Mouse (Mus musculus) lung, embryonic 14.5 days (tissue): Measurements from ENCODE around the gene Adck2. TPM values are rescaled to one million over a fixed set of nuclear protein-coding genes. Genes with fewer than 3 reads are reported as not detected.
A peak's percentile ranks its signal among the peaks of the same experiment; 100 is the strongest.

ENCODE experiments used
- ATAC-seq: fragments of 200-750 bp; cut with Nextera tagmentation; 2 replicates; pipeline ENCODE4 v1.8.0; 2017; ENCODE audit warnings: mild to moderate bottlenecking, moderate TSS enrichment, moderate library complexity; ENCODE audit not compliant: insufficient read depth
- DNase-seq: peaks from one replicate; pipeline ENCODE4 v3.0.0-alpha.2; 2015
- H3K27ac ChIP-seq: fragments of 300-500 bp; sonication (generic); 2 replicates; pipeline ENCODE4 v1.5.1; 2014; ENCODE audit warnings: low read depth, mild to moderate bottlenecking, moderate library complexity
- H3K27me3 ChIP-seq: fragments of 300-500 bp; sonication (generic); 2 replicates; pipeline ENCODE4 v1.6.1; 2014; ENCODE audit warnings: low read length, control low read depth; ENCODE audit not compliant: insufficient read depth
- H3K36me3 ChIP-seq: fragments of 300-500 bp; sonication (generic); 2 replicates; pipeline ENCODE4 v1.6.1; 2014; ENCODE audit warnings: control low read depth; ENCODE audit not compliant: insufficient read depth
- H3K4me1 ChIP-seq: fragments of 300-500 bp; sonication (generic); 2 replicates; pipeline ENCODE4 v1.6.1; 2014; ENCODE audit warnings: antibody characterized with exemption, control low read depth; ENCODE audit not compliant: insufficient read depth
- H3K4me2 ChIP-seq: fragments of 300-500 bp; sonication (generic); 2 replicates; pipeline ENCODE4 v1.6.1; 2014; ENCODE audit warnings: mild to moderate bottlenecking
- H3K4me3 ChIP-seq: fragments of 300-500 bp; sonication (generic); 2 replicates; pipeline ENCODE4 v1.5.1; 2014; ENCODE audit warnings: low read depth, low read length
- H3K9ac ChIP-seq: fragments of 300-500 bp; sonication (generic); 2 replicates; pipeline ENCODE4 v1.6.1; 2014
- H3K9me3 ChIP-seq: fragments of 300-500 bp; sonication (generic); 2 replicates; pipeline ENCODE4 v1.6.1; 2016; ENCODE audit warnings: low read depth, low read length, control low read depth
- CTCF ChIP-seq: IDR thresholded peaks from 2 replicates; pipeline ENCODE4 v1.5.1; 2016; ENCODE audit warnings: antibody characterized with exemption, low read depth
- whole genome bisulfite sequencing: fragments of 180-500 bp; shearing (Covaris S2); extraction: QIAGEN DNeasy Blood & Tissue Kit; methylation state at CpG from one replicate; pipeline ENCODE4 v1.1.7; 2014; 5-methylcytosine and 5-hydroxymethylcytosine counted together
- polyA plus RNA-seq: library from polyadenylated mRNA; unstranded; fragments of >200 nt; fragmentation: Nextera tagmentation; extraction: Ambion mirVana; gene quantifications from 2 replicates; pipeline ENCODE4 v1.2.1, GENCODE M21; 2014

Gene Adck2
- polyA plus RNA-seq = 21.8 and 22.1 TPM in 2 replicates

- Histone ChIP-seq H3K36me3 (peaks cover 8% of the 10 kb centered on the region), H3K27me3 (no peaks in the 10 kb centered on the region), H3K4me3 (peak within 1 kb of the TSS; percentile 74), H3K9ac (peak within 1 kb of the TSS; percentile 72), H3K4me1 (0 out of 2 replicates have a peak, but pooled peaks cover 4% of the 10 kb centered on the region), H3K9me3 (no peaks in the 10 kb centered on the region), H3K4me2 (peak within 1 kb of the TSS; percentile 71), H3K27ac (peak within 1 kb of the TSS; percentile 90)
- ATAC-seq = peak; percentile 98
- WGBS = under 1% methylated on average over 49 of the region's 49 CpGs
- peak; percentile 90 for DNase-seq
- TF ChIP-seq CTCF = peak; percentile 67
These were observed at the start of gene Adck2 for GRCm38 (mm10) chr6:39573791-39574554. Gene Adck2 (plus strand): TSS chr6:39573873.

GRCm38 (mm10) chr6:39526797-39527196, 46.9 kb upstream of the Adck2 start:
- H3K27ac ChIP-seq = no peak overlapping the region
- H3K36me3 ChIP-seq = peaks cover 18% of the 10 kb centered on the region
- DNase-seq (no peak), ATAC-seq (no peak)
- WGBS = 64% methylated on average over 9 of the region's 10 CpGs
- TF ChIP-seq CTCF = no peak
- H3K4me2 ChIP-seq = no peak overlapping the region
- no peaks in the 10 kb centered on the region for H3K27me3 ChIP-seq
- H3K9ac ChIP-seq = no peak overlapping the region
- no peak overlapping the region for H3K4me3 ChIP-seq
- no peaks in the 10 kb centered on the region for H3K9me3 ChIP-seq
- peaks cover 12% of the 10 kb centered on the region for H3K4me1 ChIP-seq

- DNase-seq = no peak
- no peaks in the 10 kb centered on the region for H3K9me3 ChIP-seq
- no peak overlapping the region for H3K9ac ChIP-seq
- no peak for TF ChIP-seq CTCF
- WGBS = 78% methylated on average over 7 of the region's 7 CpGs
- H3K27ac ChIP-seq = no peak overlapping the region
- no peak overlapping the region for H3K4me3 ChIP-seq
- H3K4me1 ChIP-seq = peaks cover 12% of the 10 kb centered on the region
- no peak for ATAC-seq
- H3K4me2 ChIP-seq = no peak overlapping the region
- peaks cover 13% of the 10 kb centered on the region for H3K36me3 ChIP-seq
- H3K27me3 ChIP-seq = no peaks in the 10 kb centered on the region
These were observed 46.3 kb upstream of the Adck2 start for GRCm38 (mm10) chr6:39527337-39527784.

GRCm38 (mm10) chr6:39527811-39528210, 45.9 kb upstream of the Adck2 start:
- no peaks in the 10 kb centered on the region for H3K27me3 ChIP-seq
- DNase-seq (no peak), ATAC-seq (no peak)
- no peaks in the 10 kb centered on the region for H3K9me3 ChIP-seq
- H3K27ac ChIP-seq = 0 out of 2 replicates have a peak overlapping the region, but pooled peaks have one; percentile 74
- H3K4me2 ChIP-seq = no peak overlapping the region
- H3K4me3 ChIP-seq = no peak overlapping the region
- WGBS = 61% methylated on average over 4 of the region's 4 CpGs
- peaks cover 8% of the 10 kb centered on the region for H3K36me3 ChIP-seq
- no peak for TF ChIP-seq CTCF
- H3K9ac ChIP-seq = no peak overlapping the region
- H3K4me1 ChIP-seq = peaks cover 12% of the 10 kb centered on the region

- WGBS = 27% methylated on average over 12 of the region's 12 CpGs
- no peak for TF ChIP-seq CTCF
- Histone ChIP-seq H3K4me3 (no peak overlapping the region), H3K4me1 (peaks cover 12% of the 10 kb centered on the region), H3K9me3 (no peaks in the 10 kb centered on the region), H3K36me3 (no peaks in the 10 kb centered on the region), H3K27ac (peak overlapping the region; percentile 74), H3K4me2 (peak overlapping the region; percentile 27), H3K27me3 (no peaks in the 10 kb centered on the region), H3K9ac (no peak overlapping the region)
- peak; percentile 95 for ATAC-seq
- DNase-seq = peak; percentile 81
These were observed 44.8 kb upstream of the Adck2 start for GRCm38 (mm10) chr6:39528671-39529535.

GRCm38 (mm10) chr6:39534944-39535343, 38.7 kb upstream of the Adck2 start:
- ATAC-seq = no peak
- no peaks in the 10 kb centered on the region for H3K27me3 ChIP-seq
- no peak overlapping the region for H3K4me3 ChIP-seq
- no peak for DNase-seq
- no peak overlapping the region for H3K4me2 ChIP-seq
- H3K9ac ChIP-seq = no peak overlapping the region
- H3K27ac ChIP-seq = no peak overlapping the region
- no peaks in the 10 kb centered on the region for H3K36me3 ChIP-seq
- H3K9me3 ChIP-seq = no peaks in the 10 kb centered on the region
- TF ChIP-seq CTCF = no peak
- peaks cover 5% of the 10 kb centered on the region for H3K4me1 ChIP-seq

GRCm38 (mm10) chr6:39536621-39537020, 37.1 kb upstream of the Adck2 start:
- Histone ChIP-seq H3K4me3 (no peak overlapping the region), H3K9ac (no peak overlapping the region), H3K9me3 (no peaks in the 10 kb centered on the region), H3K36me3 (no peaks in the 10 kb centered on the region), H3K4me2 (no peak overlapping the region), H3K4me1 (peaks cover 13% of the 10 kb centered on the region), H3K27me3 (no peaks in the 10 kb centered on the region), H3K27ac (no peak overlapping the region)
- no peak for DNase-seq
- 37% methylated on average over 1 of the region's 1 CpGs for WGBS
- TF ChIP-seq CTCF = no peak
- ATAC-seq = no peak
